Mouse (Mus musculus) heart, adult 2 months (tissue): ENCODE measurements at regions not wholly inside any gene's neighbourhood (a gene's known extent, or its start where the extent isn't known, plus 50 kb on each side); places are given as distances from the start of the nearest gene placed in this dataset.

Source experiments
- DNase-seq, 2 experiments: peaks; one replicate each; pipeline ENCODE4 v3.0.0; 2021
- H3K27ac ChIP-seq: fragments of 200-600 bp; 2 replicates; pipeline ENCODE4 v1.8.1; 2022
- H3K27me3 ChIP-seq: fragments of 200-500 bp; 2 replicates; pipeline ENCODE4 v1.6.1; 2012; ENCODE audit warnings: mild to moderate bottlenecking, low read length, inconsistent platforms, mixed read lengths; ENCODE audit not compliant: control insufficient read depth, insufficient read depth
- H3K36me3 ChIP-seq: fragments of 200-500 bp; 2 replicates; pipeline ENCODE4 v1.6.1; 2012; ENCODE audit warnings: low read length, inconsistent platforms; ENCODE audit not compliant: control insufficient read depth, insufficient read depth
- H3K4me1 ChIP-seq: fragments of 200-500 bp; 2 replicates; pipeline ENCODE4 v1.6.1; 2011; ENCODE audit warnings: low read length; ENCODE audit not compliant: control insufficient read depth, insufficient read depth
- H3K4me3 ChIP-seq: fragments of 200-600 bp; 2 replicates; pipeline ENCODE4 v1.8.1; 2022
- H3K79me2 ChIP-seq: fragments of 200-500 bp; replicated peaks from 2 replicates; pipeline ENCODE4 v1.6.1; 2012; ENCODE audit warnings: mild to moderate bottlenecking, inconsistent platforms, low read length, moderate library complexity, mixed read lengths; ENCODE audit not compliant: control insufficient read depth, insufficient read depth
- H3K9ac ChIP-seq: fragments of 200-500 bp; 2 replicates; pipeline ENCODE4 v1.6.1; 2012; ENCODE audit warnings: low read depth, mild to moderate bottlenecking, control low read depth, inconsistent platforms, low read length, mixed read lengths
- CTCF ChIP-seq: fragments of 200-600 bp; IDR thresholded peaks from 2 replicates; pipeline ENCODE4 v1.8.1; 2022; ENCODE audit warnings: antibody characterized with exemption, mild to moderate bottlenecking, moderate library complexity
- EP300 ChIP-seq: fragments of 200-500 bp; IDR thresholded peaks from 2 replicates; pipeline ENCODE4 v1.6.1; 2011; ENCODE audit warnings: low read depth, low read length, control low read depth; ENCODE audit not compliant: insufficient read depth
- POLR2A ChIP-seq: fragments of 200-500 bp; IDR thresholded peaks from 2 replicates; pipeline ENCODE4 v1.6.1; 2011; ENCODE audit warnings: mild to moderate bottlenecking, low read depth, low read length, control low read depth; ENCODE audit not compliant: insufficient read depth
- WGBS: fragments of 180-500 bp; shearing (Covaris S2); methylation state at CpG from one replicate; pipeline ENCODE4 v1.1.7; 2018; 5-methylcytosine and 5-hydroxymethylcytosine counted together
- intact Hi-C: fragments of 180-260 bp; cut with DNase I; formaldehyde crosslinking; loops from one replicate; pipeline ENCODE4 v1.15.1; 2025

GRCm38 (mm10) chr8:35205536-35205935, 560.1 kb upstream of the Gm19410 start:
- H3K27ac ChIP-seq, result peak overlapping the region; percentile 87
- DNase-seq, result peak; percentile 68
- 12% methylated on average over 8 of the region's 8 CpGs for WGBS

GRCm38 (mm10) chr8:35206271-35206670, 559.3 kb upstream of the Gm19410 start:
- peaks cover 9% of the 10 kb centered on the region for H3K4me1 ChIP-seq
- H3K4me3 ChIP-seq, result no peak overlapping the region
- TF ChIP-seq CTCF (no peak), EP300 (peak; percentile 81), POLR2A (peak; percentile 59; the same call in 1 of the 2 replicates)
- peak; percentile 53 to 78 for DNase-seq
- no peak overlapping the region for H3K9ac ChIP-seq
- H3K27me3 ChIP-seq, result no peaks in the 10 kb centered on the region
- peak overlapping the region; percentile 87 for H3K27ac ChIP-seq
- H3K36me3 ChIP-seq, result peaks cover 4% of the 10 kb centered on the region; the same call in 1 of the 2 replicates
- no peaks in the 10 kb centered on the region for H3K79me2 ChIP-seq
- WGBS, result 34% methylated on average over 6 of the region's 6 CpGs
- intact Hi-C loops, result loop anchor here (5.0 kb wide), 1 partner anchor 314 kb away; no protein-coding TSS in a partner anchor

More at GRCm38 (mm10) chr8:35205536-35205935, 560.1 kb upstream of the Gm19410 start:
- H3K27me3 ChIP-seq, result no peaks in the 10 kb centered on the region
- peaks cover 4% of the 10 kb centered on the region; the same call in 1 of the 2 replicates for H3K36me3 ChIP-seq
- H3K4me1 ChIP-seq, result peaks cover 9% of the 10 kb centered on the region
- H3K79me2 ChIP-seq, result no peaks in the 10 kb centered on the region
- peak overlapping the region; percentile 34 for H3K9ac ChIP-seq
- peak overlapping the region; percentile 10; the same call in 1 of the 2 replicates for H3K4me3 ChIP-seq
- intact Hi-C loops, result loop anchor here (5.0 kb wide), 1 partner anchor 313 kb away; no protein-coding TSS in a partner anchor
- TF ChIP-seq EP300 (no peak), CTCF (peak; percentile 73), POLR2A (no peak)

- no peak for DNase-seq
- Histone ChIP-seq H3K9ac (no peak overlapping the region), H3K27ac (no peak overlapping the region), H3K36me3 (peaks cover 4% of the 10 kb centered on the region; the same call in 1 of the 2 replicates), H3K79me2 (no peaks in the 10 kb centered on the region), H3K4me1 (peaks cover 9% of the 10 kb centered on the region), H3K4me3 (no peak overlapping the region), H3K27me3 (no peaks in the 10 kb centered on the region)
- 45% methylated on average over 5 of the region's 5 CpGs for WGBS
- intact Hi-C loops, result loop anchor here (5.0 kb wide), 1 partner anchor 316 kb away; no protein-coding TSS in a partner anchor
- TF ChIP-seq POLR2A (no peak), EP300 (no peak), CTCF (no peak)
Measured at GRCm38 (mm10) chr8:35208357-35208756, 557.2 kb upstream of the Gm19410 start.

- Histone ChIP-seq H3K27me3 (no peaks in the 10 kb centered on the region), H3K9ac (no peak overlapping the region), H3K4me3 (no peak overlapping the region), H3K27ac (no peak overlapping the region), H3K4me1 (no peaks in the 10 kb centered on the region), H3K36me3 (peaks cover under 1% of the 10 kb centered on the region; the same call in 1 of the 2 replicates), H3K79me2 (no peaks in the 10 kb centered on the region)
- intact Hi-C loops, result no loop called here
- WGBS, result 59% methylated on average over 10 of the region's 10 CpGs
- no peak for DNase-seq
- TF ChIP-seq POLR2A (no peak), CTCF (no peak), EP300 (no peak)
Measured at GRCm38 (mm10) chr8:35211506-35212452, 553.8 kb upstream of the Gm19410 start.

- DNase-seq, result no peak
- intact Hi-C loops, result no loop called here
- WGBS, result 83% methylated on average over 3 of the region's 3 CpGs
Measured at GRCm38 (mm10) chr8:35213515-35213914, 552.1 kb upstream of the Gm19410 start.

More at GRCm38 (mm10) chr8:35213515-35213914, 552.1 kb upstream of the Gm19410 start:
- TF ChIP-seq POLR2A (no peak), CTCF (no peak)
- no peaks in the 10 kb centered on the region for H3K4me1 ChIP-seq
- H3K79me2 ChIP-seq, result no peaks in the 10 kb centered on the region
- H3K9ac ChIP-seq, result no peak overlapping the region
- no peaks in the 10 kb centered on the region for H3K36me3 ChIP-seq
- no peak overlapping the region for H3K4me3 ChIP-seq
- H3K27ac ChIP-seq, result no peak overlapping the region
- no peaks in the 10 kb centered on the region for H3K27me3 ChIP-seq
